Mouse (Mus musculus) gastrocnemius, postnatal 14 days (tissue): ENCODE measurements around the gene Rnf215. TPM values are rescaled to one million over a fixed set of nuclear protein-coding genes. Genes with fewer than 3 reads are reported as not detected.
"Not testable (repeated sequence)": the region's sequence is repeated elsewhere in the genome, so short reads cannot be mapped to it uniquely, and the experiment has no call there.

ENCODE experiments used
- DNase-seq: peaks from one replicate; pipeline ENCODE4 v3.0.0; 2021; ENCODE audit warnings: mixed read lengths
- intact Hi-C: fragments of 180-260 bp; cut with DNase I; formaldehyde crosslinking; loops from one replicate; pipeline ENCODE4 v1.15.1; 2025; ENCODE audit warnings: low total_unique reads
- microRNA-seq, 2 experiments: library from miRNA; unstranded; fragments of <30 nt; microRNA quantifications; one replicate each; pipeline ENCODE4 v1.2.0; 2021
- total RNA-seq, 2 experiments: library from RNA; stranded (reverse); gene quantifications; 2 replicates each; pipeline ENCODE4 v1.2.3; 2021

Gene Rnf215
- total RNA-seq, 2 experiments from 2014 or later: 6.3 to 8.7 TPM

GRCm38 (mm10) chr11:4184251-4184952 is 49.4 kb downstream of the Rnf215 start:
- intact Hi-C loops: no loop called here
- DNase-seq: no peak

- DNase-seq, intact Hi-C loops: not testable (repeated sequence)
These were observed 50.5 kb downstream of the Rnf215 start for GRCm38 (mm10) chr11:4185480-4185879.

- intact Hi-C loops: no loop called here
These were observed 51.7 kb downstream of the Rnf215 start, which contains the start of gene Tbc1d10a for GRCm38 (mm10) chr11:4186486-4187317. Tbc1d10a (plus strand) TSS chr11:4186789.

GRCm38 (mm10) chr11:4187318-4187700 is 52.3 kb downstream of the Rnf215 start:
- intact Hi-C loops: no loop called here
- no peak for DNase-seq

More at GRCm38 (mm10) chr11:4186486-4187317, 51.7 kb downstream of the Rnf215 start, which contains the start of gene Tbc1d10a:
- DNase-seq: peak; percentile 98

GRCm38 (mm10) chr11:4189182-4189581 is 54.2 kb downstream of the Rnf215 start:
- intact Hi-C loops: no loop called here
- no peak for DNase-seq

GRCm38 (mm10) chr11:4190677-4191076 is 55.7 kb downstream of the Rnf215 start:
- intact Hi-C loops: no loop called here
- no peak for DNase-seq

Small RNAs within 50 kb of the gene (microRNA-seq; reads per million reads assigned to microRNA genes)
- 0 to 1.9 reads per million in 2 experiments for gene Mir3060

Other genes starting within 250 kb of the Rnf215 start
- under 1 TPM; 0.10 to 0.11 TPM for gene 4921536K21Rik, start 240.1 kb upstream of the Rnf215 start, total RNA-seq
- 1 to 10 TPM; 2.7 to 4.0 TPM for gene Dusp18, start 240.0 kb upstream of the Rnf215 start, total RNA-seq
- 10 to 100 TPM; 17.4 to 20.3 TPM for gene Slc35e4, start 220.5 kb upstream of the Rnf215 start, total RNA-seq
- gene Tcn2, start 203.0 kb upstream of the Rnf215 start, total RNA-seq: 10 to 100 TPM; 18.8 to 22.8 TPM
- gene Pes1, start 171.2 kb upstream of the Rnf215 start, total RNA-seq: 10 to 100 TPM; 32.2 to 37.1 TPM
- not detected for gene 4930556J24Rik, start 158.4 kb upstream of the Rnf215 start, total RNA-seq
- 1 to 10 TPM; 1.1 to 3.0 TPM for gene Gal3st1, start 151.6 kb upstream of the Rnf215 start, total RNA-seq
- gene Sec14l4, start 103.7 kb upstream of the Rnf215 start, total RNA-seq: not detected
- gene Sec14l3, start 70.4 kb upstream of the Rnf215 start, total RNA-seq: not detected
- gene Mtfp1, start 39.8 kb upstream of the Rnf215 start, total RNA-seq: 10 to 100 TPM; 40.8 to 47.8 TPM
- gene Sec14l2, start 11.8 kb upstream of the Rnf215 start, total RNA-seq: under 1 TPM; 0.95 to 0.96 TPM
- 1 to 10 TPM; 3.3 to 5.6 TPM for gene Ccdc157, start 25.1 kb downstream of the Rnf215 start, total RNA-seq
- 10 to 100 TPM; 17.1 to 22.8 TPM for gene Sf3a1, start 25.1 kb downstream of the Rnf215 start, total RNA-seq
- gene Tbc1d10a, start 51.6 kb downstream of the Rnf215 start, total RNA-seq: 1 to 10 TPM; 5.3 to 5.4 TPM
- gene Castor1, start 83.0 kb downstream of the Rnf215 start, total RNA-seq: 1 to 10 TPM; 4.3 to 8.9 TPM
- gene Osm, start 101.2 kb downstream of the Rnf215 start, total RNA-seq: not detected
- under 1 TPM; 0.24 to 0.45 TPM for gene Lif, start 122.4 kb downstream of the Rnf215 start, total RNA-seq